Mouse (Mus musculus) ES-Bruce4 (cell line): ENCODE results near the gene Dnajc17.

Experiments used
- CTCF ChIP-seq: IDR thresholded peaks from one replicate; pipeline ENCODE4 v1.8.1; 2011; ENCODE audit warnings: low read depth, low read length
- EP300 ChIP-seq: IDR thresholded peaks from 2 replicates; pipeline ENCODE4 v1.6.1; 2011; ENCODE audit warnings: low read depth, low read length; ENCODE audit not compliant: insufficient read depth
- POLR2A ChIP-seq: IDR thresholded peaks from one replicate; pipeline ENCODE4 v1.8.1; 2011; ENCODE audit warnings: low read length; ENCODE audit not compliant: insufficient read depth

DNA sequence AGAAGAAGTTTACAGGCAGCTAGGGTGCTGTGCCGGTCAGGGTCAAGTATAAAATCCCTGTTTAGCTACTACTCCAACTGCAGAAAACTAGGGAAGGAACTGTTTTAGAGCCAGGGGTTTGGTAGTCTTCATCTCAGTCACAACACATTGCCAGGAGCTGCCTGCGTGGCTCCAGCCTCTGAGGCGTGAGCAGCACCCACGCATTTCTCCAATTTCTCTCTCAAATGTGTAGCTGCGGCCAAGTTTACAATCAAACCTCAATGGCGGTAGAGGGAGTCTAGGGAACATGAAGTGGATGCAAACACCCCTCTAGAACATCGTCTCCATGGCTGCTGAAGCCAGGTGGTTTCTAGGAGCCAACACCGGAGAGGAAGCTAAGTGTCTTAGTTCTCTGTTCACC, 60.8 kb downstream of the Dnajc17 start:
- TF ChIP-seq CTCF = no peak
- no peak for TF ChIP-seq POLR2A
- TF ChIP-seq EP300 = no peak
